Mouse (Mus musculus) kidney, postnatal 25 days (tissue): ENCODE measurements around the gene Fkbp3.

Experiments used
- DNase-seq, 2 experiments: peaks; one replicate each; pipeline ENCODE4 v3.0.0; 2021; ENCODE audit warnings: mixed read lengths in 2 of 2

Gene Fkbp3

DNA sequence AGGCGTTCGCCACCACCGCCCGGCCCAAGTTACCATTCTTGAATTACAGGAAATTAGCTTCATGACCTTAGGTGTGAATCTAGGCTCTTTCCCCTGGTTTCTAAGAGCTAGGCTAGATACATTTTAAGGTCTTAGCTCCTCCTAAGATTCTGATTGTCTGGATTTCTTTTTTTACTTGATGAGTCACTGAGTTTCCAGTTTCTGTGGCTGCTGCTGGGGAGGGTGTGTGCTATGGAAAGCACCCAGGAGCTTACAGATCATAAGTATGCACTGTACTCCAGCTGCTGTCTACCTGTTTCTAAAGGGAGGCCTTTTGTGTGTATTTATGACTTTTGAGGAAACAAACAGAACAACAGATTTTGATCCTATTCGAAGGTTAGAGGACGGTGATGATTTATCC is 51.0 kb downstream of the Fkbp3 start:
- no peak for DNase-seq
